Mouse (Mus musculus) heart, postnatal 4 days (tissue): ENCODE results near the gene Mef2b. TPM values are rescaled to one million over a fixed set of nuclear protein-coding genes. Genes with fewer than 3 reads are reported as not detected.

Experiments used
- DNase-seq: peaks from one replicate; pipeline ENCODE4 v3.0.0; 2021
- total RNA-seq, 2 experiments: library from RNA; stranded (reverse); gene quantifications; 2 replicates each; pipeline ENCODE4 v1.2.3; 2021

Gene Mef2b
- under 1 TPM; 0.20 to 0.21 TPM for total RNA-seq

DNA sequence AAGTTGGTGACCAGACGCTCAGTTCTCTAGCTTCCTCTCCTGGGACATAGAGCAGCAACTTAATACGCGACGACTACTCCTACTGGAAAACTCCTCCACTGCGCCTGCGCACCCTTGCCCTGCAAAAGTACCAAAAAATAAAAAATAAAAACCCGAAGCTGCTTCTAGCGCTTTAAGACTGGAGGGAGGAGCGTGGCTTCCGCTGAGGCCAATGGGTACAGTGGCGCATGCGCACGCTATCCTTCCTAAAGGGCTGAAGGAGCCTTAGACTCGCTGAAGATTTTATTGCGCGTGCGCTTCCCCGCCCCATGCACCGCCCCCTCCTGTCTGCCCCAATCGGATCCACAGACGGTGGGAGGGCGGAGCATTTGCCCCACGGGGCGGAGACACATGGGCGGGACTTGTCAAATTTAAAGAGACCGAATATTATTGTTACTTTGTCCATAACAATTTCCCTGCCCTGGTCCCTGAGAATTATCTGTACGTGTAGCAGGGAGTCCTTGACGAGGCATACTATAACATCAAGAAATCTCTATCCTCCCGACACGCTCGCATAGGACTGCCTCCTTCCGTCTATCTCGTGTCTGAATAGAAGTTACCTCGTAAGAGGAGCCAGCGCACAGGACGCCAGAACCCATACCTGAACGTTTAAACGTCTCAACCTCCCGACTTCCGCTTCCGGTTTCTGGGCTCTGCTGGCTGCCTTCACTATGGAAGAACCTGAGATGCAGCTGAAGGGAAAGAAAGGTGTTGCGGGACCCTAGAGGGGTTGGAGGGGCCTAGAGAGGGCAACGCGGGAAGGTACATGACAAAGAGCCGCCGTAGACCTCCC lies at the start of gene Mef2b, which contains the start of the genes Rfxank and Borcs8:
Gene Mef2b (plus strand): TSS at position 686 of the 832 bp plus-strand sequence.
Gene Rfxank (minus strand): TSS at position 129 of the 832 bp plus-strand sequence.
Gene Borcs8 (plus strand): TSS at position 474 of the 832 bp plus-strand sequence.
- peak; percentile 99 for DNase-seq

DNA sequence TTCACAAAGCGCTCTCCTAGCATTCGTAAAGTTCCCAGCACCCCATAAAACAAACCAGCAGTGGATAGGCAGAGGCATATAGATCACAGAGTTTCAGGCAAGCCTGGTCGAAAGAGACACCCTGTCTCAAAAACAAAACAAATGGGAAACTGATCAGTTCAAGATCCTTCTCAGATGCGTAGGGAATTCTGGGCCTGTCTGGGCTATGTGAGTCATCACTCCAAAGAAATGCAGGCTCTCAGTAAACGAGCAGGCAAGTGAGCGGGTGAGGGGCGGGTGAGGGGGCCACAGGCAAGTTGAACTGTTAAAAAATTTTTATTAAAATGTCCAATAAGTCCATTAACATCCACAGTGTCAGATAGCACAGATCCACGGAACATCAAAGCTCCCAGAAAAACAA lies 46.7 kb upstream of the Mef2b start:
- DNase-seq, result no peak

DNA sequence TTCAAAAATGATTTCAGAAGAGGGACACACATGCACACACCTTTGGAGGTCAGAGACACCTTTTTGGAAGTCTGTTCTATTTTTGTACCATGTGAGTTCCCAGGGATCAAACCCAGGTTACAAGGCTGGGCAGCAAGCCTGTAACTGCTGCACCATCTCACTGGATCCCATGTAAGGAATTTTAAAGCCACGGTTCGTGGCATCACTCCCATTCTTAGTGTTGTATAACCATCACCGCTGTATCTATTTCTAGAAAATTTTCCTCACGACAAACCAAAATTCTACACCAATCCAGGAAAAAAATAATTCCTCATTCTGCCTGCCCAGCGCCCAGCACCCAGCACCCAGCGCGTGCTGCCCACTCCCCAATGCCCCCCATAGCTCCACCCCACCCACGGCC lies 40.2 kb upstream of the Mef2b start:
- no peak for DNase-seq

DNA sequence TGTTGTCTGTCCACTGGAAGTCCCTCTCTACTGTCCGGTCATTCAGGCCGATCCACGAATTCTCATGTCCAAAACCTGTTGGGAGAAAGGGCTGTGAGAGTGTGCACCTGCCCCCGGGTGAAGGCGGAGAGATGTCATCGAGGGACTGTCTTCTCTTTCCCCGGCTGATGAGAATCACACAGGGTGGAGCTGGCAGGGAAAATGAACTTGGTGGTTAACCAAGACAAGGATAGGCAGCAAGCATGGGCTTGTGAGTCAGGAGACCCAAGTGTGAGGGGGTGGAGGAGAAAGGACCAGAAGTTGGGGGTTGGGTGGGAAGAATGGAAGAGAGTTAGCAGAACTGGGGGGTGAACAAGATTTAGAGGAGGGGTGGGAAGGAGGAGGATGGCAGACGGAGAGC lies 39.3 kb upstream of the Mef2b start:
- no peak for DNase-seq

DNA sequence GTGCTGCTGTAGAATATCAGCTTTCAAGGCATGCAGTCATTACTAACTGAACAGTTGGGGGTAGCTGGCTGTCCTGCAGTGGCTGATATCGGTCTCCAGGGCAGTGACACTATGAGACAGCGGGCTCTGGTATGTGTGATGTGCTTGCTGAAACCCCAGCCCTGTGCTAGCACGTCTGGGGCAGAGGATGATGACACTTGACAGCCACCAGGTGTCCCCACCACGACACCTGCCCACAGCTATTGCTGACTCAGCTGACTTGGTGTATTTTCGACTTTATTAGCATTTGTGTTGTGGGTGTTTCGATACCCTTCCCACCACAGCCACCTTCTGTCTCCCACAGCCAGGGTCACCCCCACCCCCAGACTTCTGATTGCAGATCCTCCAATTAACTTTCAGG lies 35.0 kb upstream of the Mef2b start:
- DNase-seq, result peak; percentile 51

DNA sequence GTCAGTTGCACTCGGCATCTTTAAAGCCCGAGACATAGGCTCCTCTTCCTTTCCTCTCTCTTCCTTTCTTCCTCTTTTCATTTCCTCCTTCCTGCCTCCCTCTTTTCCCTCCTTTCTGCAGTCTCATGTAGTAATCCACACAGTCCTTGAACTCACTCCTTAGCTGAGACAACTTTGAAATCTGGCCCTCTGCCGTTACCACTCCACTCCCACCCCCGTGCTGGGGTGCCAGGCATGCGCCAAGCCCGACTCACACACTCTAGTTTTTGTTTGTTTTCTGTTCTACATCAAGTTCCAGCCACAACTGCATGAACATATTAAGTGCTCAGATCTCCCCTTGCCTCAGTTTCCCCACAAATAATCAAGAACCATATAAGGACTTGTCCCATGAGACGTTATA lies 34.6 kb upstream of the Mef2b start:
- DNase-seq, result no peak

DNA sequence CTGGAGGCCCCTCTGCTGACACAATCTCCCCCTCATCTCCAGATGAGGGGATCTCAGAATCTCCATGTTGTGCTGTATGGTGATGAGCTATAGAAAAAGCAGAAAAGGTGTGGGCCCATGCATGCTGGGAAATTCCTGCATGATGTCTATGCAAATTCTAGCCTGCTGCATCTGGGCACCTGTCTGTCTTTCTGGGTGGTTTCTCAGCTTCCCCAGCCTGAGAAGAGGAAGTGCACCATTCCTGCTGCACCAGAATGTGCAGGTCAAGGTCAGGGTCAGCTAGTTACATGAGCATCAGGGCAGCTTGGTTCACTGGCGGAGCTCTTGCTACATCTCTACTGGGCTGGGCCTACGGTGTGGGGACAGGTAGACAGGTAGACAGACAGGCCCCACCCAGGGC lies 29.1 kb upstream of the Mef2b start:
- no peak for DNase-seq

DNA sequence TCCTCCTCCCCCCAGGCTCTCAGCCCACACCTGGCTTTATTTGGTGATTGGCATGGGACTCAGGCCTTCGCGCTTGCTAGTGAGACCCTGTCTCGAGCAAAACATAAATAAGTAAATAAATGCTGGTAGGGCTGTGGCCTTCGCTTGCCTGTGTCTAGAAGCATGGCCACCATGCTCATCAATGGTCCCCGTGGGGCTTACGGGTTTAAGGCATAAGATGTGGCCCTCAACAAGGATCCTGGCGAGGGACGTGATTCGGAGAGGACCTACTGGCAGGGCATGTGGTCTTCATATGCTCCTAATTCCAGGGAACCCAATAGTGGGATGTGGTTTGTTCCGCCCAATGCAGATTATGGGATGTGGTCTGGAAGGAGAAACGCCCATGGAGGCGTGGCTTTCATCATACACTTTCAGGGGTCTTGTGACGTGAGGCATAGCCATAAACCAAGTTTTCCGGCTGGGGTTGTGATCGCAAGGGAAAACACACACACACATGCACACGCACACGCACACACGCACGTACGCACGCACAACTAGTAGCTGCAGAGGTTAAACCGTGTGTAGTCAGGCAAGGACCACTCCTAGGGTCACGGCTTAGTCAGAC lies 28.2 kb upstream of the Mef2b start:
- DNase-seq, result no peak

DNA sequence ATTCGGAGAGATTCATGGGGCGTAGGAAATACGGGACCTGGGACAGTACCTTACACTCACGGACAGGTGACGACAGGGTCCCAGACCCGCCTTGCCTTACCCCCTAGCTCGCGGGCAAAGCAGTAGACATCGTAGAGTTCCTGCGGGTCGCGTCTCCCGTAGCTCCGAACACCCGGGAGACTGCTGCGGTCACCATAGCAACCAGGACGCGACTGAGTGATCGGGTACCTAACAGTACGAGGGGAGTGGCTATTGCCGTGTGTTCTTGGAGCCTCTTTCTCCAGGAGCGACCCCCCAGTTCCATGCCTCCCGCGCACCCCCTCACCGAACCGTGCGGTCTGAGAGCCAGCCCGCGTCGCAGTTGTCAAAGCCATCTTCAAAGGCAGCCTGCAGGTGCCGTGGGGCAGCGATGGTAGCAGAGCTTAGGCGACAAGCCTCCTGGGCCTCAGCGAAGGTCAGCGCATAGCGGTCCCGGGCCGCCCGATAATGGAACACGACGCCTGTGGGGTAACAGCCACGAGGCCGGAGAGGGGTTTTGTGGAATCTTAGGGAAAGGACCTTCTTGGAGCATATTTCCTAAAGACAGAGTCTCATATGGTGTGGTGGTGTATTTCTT lies 27.0 kb upstream of the Mef2b start:
- DNase-seq, result no peak

DNA sequence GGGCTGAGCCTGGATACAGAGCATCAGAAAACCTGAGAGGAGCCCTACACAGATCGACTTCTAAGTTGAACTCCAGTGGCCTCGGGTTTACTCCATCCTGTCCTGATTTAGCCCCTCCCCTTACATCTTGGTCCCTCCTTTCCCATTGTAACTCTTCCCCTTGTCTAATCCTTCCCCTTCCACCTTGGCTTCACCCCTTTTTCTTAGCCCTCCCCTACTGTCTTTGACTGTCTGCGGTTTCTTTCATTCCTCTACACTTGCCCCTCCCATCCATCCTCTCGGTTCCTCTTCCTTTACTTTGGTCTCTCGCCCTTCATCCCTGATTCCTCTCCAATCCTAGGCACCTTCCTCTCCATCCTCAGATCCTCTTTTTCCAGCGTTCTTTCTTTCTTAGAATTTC lies 25.0 kb upstream of the Mef2b start:
- no peak for DNase-seq

DNA sequence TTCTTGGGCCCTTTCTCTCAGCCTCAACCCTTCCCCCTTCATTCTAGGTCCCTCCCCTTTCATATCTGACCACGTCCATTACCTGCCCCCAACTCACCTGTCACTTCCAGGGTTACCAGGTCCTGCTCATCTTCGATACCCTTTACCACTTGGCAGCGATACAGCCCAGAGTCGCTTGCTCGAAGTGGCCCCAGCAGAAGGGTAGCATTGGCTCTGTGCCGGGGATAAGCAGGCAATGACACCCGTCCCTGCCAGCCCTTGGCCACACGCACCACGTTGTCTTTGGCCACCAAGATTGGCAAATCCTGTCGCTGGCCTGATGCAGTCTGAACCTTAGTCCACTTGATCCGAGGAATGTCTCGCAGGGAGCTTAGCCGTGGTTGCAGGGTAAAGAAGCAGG lies 24.6 kb upstream of the Mef2b start:
- no peak for DNase-seq

DNA sequence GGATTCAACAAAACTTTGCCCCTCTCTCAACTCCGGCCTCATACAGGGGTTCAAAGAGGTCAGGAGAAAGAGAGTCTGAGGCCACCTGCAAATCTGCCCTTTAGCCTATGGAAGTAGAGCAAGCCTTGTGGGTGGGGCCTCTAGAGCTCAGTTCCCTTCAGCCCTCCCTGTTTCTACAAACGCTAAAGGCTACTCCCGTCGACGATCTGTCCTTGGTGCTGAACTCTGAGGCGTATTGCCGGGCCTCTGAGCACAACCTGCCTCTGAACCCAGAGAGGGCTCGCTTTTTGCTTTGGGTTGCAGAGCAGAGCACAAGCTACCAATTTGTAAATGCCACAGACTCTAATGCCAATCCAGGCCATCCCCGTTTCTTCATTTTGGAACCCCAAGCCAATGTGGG lies 21.9 kb upstream of the Mef2b start:
- DNase-seq, result peak; percentile 56

DNA sequence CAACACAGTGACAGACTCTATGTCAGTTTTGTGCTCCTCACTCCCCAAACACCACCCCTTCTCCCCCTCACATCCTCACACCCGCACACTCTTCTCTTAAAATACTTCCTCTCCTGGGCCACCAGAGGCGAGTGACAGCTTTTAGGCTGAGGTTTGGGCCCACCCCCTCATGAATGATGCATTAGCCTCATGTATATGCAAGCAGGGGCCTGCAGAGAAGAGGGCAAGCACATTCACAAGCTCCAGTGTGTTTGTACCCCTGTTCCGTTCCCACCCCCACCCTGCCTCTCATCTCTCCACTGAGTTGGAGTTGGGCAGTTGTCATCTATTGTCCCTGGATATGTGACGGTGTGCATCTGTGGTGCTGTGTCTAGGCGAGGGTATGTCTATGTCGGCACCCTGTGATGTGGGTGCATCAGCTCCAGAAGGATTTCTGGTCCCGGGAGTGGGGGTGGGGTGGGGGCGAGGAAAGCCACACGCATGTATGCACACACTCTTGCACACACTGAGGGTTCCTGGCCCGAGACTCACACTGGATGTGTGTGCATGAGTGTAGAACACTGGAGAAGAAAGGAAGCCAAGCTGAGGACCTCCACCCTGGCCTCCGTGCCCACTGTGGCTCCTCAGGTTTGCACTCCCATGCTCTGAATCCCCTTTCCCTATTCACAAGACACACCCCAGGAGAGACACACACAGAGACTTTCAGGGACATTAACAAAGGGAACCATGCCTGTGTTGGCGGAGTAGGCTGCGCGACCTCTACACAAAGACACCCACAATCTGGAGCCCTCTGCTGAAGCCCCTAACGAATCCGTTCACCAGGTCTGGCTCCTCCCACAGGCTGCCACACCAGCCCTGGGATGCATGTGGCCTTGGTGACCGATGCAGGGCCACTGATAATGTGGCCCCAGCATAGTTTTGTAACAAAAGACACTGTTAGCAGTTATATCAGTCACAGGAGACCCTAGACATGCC lies 20.5 kb upstream of the Mef2b start:
- DNase-seq, result no peak

DNA sequence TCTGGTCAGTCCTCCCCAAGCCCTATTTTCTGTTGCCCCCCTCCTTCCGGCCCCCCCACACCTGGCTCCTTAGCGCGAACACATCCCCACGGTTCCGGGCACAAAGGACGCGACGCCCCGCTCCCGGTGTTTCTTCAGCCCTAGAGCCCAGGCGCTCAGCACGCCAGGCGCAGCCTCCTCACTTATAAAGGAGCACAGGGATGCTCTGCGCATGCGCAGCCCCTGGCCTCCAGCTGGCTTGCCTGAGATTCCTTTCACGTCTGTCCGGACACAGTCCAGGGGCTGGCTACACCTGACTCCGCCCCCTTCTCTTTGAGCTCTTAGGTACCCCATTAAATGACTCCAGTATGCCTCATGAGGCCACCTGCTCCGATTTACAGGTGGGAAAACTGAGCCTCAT lies 18.8 kb upstream of the Mef2b start, which contains the start of gene Ncan:
Gene Ncan (minus strand): TSS at position 207 of the 400 bp plus-strand sequence.
- DNase-seq, result peak; percentile 73

DNA sequence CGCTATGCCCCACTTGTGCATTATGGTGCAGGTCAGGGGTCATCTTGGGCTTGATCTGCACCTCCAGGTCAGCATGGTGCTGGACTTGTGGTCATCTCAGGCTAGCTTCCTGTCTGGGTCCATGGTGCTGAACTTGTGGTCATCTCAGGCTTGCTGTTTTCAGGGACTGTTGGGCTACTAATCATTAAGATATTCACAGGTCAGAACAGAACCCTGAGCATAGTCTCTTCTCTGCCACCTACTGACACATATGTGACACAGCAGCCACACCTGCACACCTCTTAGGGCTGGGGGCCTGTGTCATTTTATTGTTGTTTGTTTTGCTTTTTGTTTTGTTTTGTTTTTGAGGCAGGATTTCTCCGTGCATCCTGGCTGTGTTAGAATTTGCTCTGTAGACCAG lies 16.6 kb upstream of the Mef2b start:
- DNase-seq, result no peak

DNA sequence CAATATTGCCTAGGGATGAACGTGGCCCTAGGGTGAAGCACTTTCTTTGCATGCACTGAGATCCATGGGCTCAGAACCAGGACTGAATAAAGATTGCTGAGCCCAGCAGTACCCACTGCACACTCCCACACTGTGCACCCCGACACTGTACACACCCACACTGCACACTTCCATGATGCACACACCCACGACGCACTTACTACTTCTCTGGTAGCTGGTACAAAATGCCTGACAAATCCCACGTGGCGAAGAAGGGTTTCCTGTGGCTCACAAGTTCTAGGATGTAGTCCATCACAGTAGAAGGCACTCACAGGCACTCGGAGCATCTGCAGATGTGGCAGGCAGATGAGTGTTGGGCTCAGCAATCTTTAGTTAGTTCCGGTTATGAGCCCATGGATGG lies 14.5 kb upstream of the Mef2b start:
- DNase-seq, result no peak

DNA sequence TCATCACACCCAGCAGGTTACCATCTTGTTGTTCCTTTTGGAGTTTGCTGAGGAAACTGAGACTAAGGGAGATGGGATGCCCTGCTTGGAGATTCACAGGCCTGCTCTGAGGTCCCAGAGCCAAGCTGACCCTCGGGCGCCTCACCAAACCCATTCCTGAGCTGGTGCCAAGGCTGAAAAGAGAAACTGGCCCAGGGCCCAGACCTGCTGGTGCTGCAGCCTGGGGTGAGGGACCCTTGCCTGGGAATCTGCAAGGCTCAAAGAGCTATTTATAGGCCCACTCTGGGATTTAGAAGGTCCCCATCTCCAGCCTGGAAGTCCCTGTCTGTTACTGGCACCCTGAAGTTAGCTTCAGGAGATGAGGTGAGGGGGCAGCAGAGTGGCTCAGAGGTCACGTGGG lies 11.1 kb upstream of the Mef2b start:
- DNase-seq, result peak; percentile 92

DNA sequence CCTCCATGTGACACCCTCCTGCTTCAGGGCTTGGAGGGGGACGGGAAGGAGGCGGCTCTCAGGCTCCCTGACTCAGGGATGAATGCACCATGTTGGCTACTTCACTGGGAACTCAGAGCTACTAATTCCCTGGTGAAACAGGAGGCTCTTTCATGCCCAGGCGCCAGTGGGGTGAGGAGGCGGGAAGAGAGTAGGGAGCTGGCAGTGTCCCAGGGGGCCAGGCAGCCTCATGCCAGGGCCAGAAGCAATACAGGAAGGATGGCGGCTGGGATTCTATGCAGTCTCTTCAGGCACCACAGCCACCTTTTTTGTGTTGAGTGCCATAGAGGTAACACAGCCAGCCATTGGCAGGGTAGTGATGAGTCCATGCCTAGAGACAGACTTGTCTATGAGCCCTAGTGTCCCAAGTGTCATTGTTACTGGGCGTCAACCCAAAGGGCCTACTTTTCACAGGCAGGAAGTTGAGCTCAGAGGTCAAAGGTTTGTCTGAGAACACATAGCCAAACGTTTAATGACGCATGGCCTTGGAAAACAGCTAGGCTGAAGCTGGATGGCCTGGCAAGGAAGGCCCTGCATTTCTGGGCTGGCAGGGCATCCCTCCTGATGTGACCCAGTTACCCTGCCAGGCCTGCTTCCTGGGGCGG lies 10.1 kb upstream of the Mef2b start:
- peak; percentile 61 for DNase-seq

DNA sequence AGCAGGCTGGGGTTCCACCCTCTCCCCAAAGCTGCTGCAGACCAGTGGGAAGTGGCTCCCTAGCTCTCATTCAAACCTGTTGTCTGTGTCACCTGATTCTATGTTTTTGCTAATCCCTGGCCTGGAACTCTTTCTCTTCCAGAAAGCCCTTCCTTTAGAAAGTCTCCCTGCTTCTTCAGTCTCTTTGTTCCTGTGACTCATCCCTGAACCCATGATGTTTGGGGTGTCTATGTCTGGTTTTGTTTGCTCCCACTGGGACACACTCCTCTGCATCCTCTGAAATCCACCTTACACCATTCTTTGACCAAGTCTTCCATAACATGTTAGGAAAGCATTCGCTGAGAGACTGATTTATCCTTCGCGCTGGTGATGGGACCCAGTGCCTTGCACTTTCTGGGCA lies 9.4 kb upstream of the Mef2b start:
- no peak for DNase-seq

DNA sequence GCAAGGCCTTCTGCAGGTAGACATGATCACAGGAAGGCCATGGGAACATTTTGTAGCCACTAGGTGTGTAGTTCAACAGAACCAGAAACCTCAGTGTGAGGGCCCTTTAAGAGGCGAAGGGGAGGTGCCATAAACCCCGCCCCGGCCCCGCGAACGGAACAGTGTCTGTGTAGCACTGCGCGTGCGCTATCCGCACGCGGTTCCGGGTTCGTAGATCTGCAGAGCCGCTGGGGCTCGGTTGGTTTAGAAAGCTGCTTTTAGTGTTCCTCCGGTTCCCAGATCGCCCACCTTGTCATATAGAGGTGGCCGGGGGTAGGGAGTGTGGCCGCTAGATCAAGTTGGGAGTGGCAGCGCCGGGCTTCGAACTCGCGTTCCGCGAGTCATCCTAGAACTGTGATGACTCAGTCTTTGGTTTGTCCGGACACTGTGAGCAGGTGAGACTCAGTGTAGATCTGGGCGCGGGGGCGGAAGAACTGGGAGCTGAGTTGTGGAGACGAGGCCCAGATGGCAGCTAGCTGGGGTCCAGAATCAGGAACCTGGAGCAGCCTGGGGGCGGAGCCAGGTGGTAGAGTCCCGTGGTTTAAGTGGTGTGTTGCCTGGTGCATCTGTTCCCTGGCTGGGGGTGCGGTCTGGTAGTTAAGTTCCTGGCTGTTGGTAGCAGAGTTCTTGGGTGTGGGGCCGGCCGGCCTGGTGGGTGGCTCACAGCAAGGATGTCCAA lies 8.2 kb upstream of the Mef2b start, which contains the start of gene Nr2c2ap:
Gene Nr2c2ap (plus strand): TSS at position 168 of the 718 bp plus-strand sequence.
- peak; percentile 83 for DNase-seq

DNA sequence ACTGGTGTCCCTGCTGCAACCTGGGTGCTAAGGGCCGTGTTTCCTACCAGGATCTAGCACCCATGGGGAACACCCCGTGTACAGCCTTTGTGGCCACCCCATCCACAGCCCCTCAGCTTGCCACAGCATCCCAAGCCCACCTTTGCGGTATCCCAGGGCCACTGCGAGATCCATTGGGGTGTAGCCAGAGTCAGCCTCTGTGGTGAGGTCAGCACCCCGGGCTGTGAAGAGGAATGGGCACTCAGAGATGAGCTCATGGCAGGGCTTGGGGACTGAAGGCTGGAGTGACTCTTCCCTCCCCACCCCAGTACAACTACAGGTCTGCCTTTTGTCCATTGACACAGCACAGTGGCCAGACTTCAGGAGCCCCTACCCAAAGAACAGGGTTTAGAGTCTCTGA lies 5.4 kb upstream of the Mef2b start:
- no peak for DNase-seq
